Mouse (Mus musculus) liver, adult 2 months (tissue): Measurements from ENCODE around the gene Tcf21.

ENCODE experiments used
- CTCF ChIP-seq: fragments of 200-500 bp; IDR thresholded peaks from 2 replicates; pipeline ENCODE4 v1.5.1; 2011; ENCODE audit warnings: low read depth, low read length, control low read depth
- POLR2A ChIP-seq: fragments of 200-500 bp; IDR thresholded peaks from 2 replicates; pipeline ENCODE4 v1.6.1; 2011; ENCODE audit warnings: low read length, control low read depth; ENCODE audit not compliant: insufficient read depth; ENCODE audit errors: extremely low read depth

DNA sequence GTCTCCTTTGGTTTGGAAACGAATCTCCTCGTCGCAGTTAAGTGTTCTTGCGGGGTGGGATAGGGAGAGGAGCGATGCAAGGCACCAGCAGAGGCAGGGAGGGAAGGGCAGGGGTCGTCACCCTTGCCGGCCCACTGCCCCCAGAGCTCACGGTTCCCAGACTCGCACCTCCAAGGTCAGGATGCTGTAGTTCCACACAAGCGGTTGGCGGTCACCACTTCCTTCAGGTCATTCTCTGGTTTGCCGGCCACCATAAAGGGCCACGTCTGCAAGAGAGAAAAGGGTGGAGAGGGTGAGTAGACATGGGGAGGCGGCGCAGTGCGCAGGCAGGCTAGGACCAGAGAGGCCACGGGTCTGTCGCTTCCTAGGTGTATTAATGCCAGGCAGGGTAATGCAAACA is 2.4 kb downstream of the Tcf21 start:
- no peak for TF ChIP-seq CTCF
- no peak for TF ChIP-seq POLR2A
